Mouse (Mus musculus) CH12.LX (cell line): ENCODE measurements around the gene Gpank1. TPM values are rescaled to one million over a fixed set of nuclear protein-coding genes. Genes with fewer than 3 reads are reported as not detected.

Source experiments
- DNase-seq: peaks from one replicate; pipeline ENCODE4 v3.0.0-alpha.2; 2013; ENCODE audit errors: extremely low read depth
- H3K27ac ChIP-seq: 2 replicates; pipeline ENCODE4 v1.5.1; 2012; ENCODE audit warnings: low read depth, mild to moderate bottlenecking, control low read depth, moderate library complexity; ENCODE audit not compliant: insufficient read depth
- H3K27me3 ChIP-seq: replicated peaks from 2 replicates; pipeline ENCODE3; 2012; ENCODE audit warnings: inconsistent platforms
- H3K36me3 ChIP-seq, 2 experiments: replicated peaks in 1 of 2; 2 replicates each; pipeline versions ENCODE3 to v1.6.1; 2012; ENCODE audit warnings: inconsistent platforms in 1 of 2, low read length in 1 of 2, mild to moderate bottlenecking in 1 of 2, mixed read lengths in 1 of 2, moderate library complexity in 1 of 2; ENCODE audit not compliant: control insufficient read depth in 1 of 2, insufficient read depth in 1 of 2
- H3K4me1 ChIP-seq, 2 experiments: 2 replicates each; pipeline ENCODE4 v1.6.1; 2012; ENCODE audit warnings: inconsistent platforms in 1 of 2, moderate library complexity in 1 of 2; ENCODE audit not compliant: insufficient read depth in 2 of 2, control insufficient read depth in 1 of 2
- H3K4me2 ChIP-seq: 2 replicates; pipeline ENCODE4 v1.6.1; 2012; ENCODE audit warnings: low read depth, mild to moderate bottlenecking, control low read depth; ENCODE audit not compliant: poor library complexity, insufficient read depth, severe bottlenecking
- H3K4me3 ChIP-seq, 3 experiments: fragments of 150-350 bp in 1 of 3; sonication (generic) in 1 of 3; replicated peaks in 1 of 3; 2 replicates each; pipeline versions ENCODE3 to v1.5.1; 2011 to 2012; ENCODE audit warnings: low read depth in 2 of 3, low read length in 2 of 3, mild to moderate bottlenecking in 2 of 3, moderate library complexity in 2 of 3, control low read depth in 1 of 3, improper control_type of control experiment in 1 of 3, inconsistent platforms in 1 of 3, mixed read lengths in 1 of 3; ENCODE audit not compliant: poor library complexity in 1 of 3
- H3K79me2 ChIP-seq: replicated peaks from 2 replicates; pipeline ENCODE4 v1.6.1; 2012; ENCODE audit warnings: mild to moderate bottlenecking, moderate library complexity; ENCODE audit not compliant: control insufficient read depth, poor library complexity, insufficient read depth, severe bottlenecking; ENCODE audit errors: extremely low read depth
- H3K9ac ChIP-seq: 2 replicates; pipeline ENCODE4 v1.6.1; 2012; ENCODE audit warnings: low read depth, mild to moderate bottlenecking, control low read depth, moderate library complexity; ENCODE audit not compliant: insufficient read depth
- H3K9me3 ChIP-seq: replicated peaks from 2 replicates; pipeline ENCODE3; 2012; ENCODE audit warnings: low read length, inconsistent platforms, mixed read lengths
- EP300 ChIP-seq: IDR thresholded peaks from 2 replicates; pipeline ENCODE4 v1.6.1; 2011; ENCODE audit warnings: low read length, improper control_type of control experiment
- ETS1 ChIP-seq: conservative IDR thresholded peaks from 2 replicates; pipeline ENCODE4 v1.6.1; 2012; ENCODE audit warnings: low read depth, mild to moderate bottlenecking, inconsistent platforms, low read length, improper control_type of control experiment, moderate library complexity
- GABPA ChIP-seq: IDR thresholded peaks from 2 replicates; pipeline ENCODE4 v1.6.1; 2012; ENCODE audit warnings: low read depth, low read length, improper control_type of control experiment, inconsistent platforms; ENCODE audit not compliant: insufficient replicate concordance
- IRF4 ChIP-seq: IDR thresholded peaks from 2 replicates; pipeline ENCODE4 v1.6.1; 2014; ENCODE audit warnings: low read depth, mild to moderate bottlenecking, inconsistent platforms, low read length, improper control_type of control experiment
- MAFK ChIP-seq: IDR thresholded peaks from 2 replicates; pipeline ENCODE4 v1.6.1; 2011; ENCODE audit warnings: low read length, improper control_type of control experiment; ENCODE audit not compliant: insufficient replicate concordance
- MYC ChIP-seq: IDR thresholded peaks from 2 replicates; pipeline ENCODE4 v1.6.1; 2011; ENCODE audit warnings: low read depth, mild to moderate bottlenecking, improper control_type of control experiment, low read length
- NRF1 ChIP-seq: IDR thresholded peaks from 2 replicates; pipeline ENCODE4 v1.6.1; 2014; ENCODE audit warnings: low read depth, mild to moderate bottlenecking, inconsistent platforms, low read length, improper control_type of control experiment, moderate library complexity
- TCF12 ChIP-seq: IDR thresholded peaks from 2 replicates; pipeline ENCODE4 v1.6.1; 2014; ENCODE audit warnings: low read depth, mild to moderate bottlenecking, inconsistent platforms, low read length, improper control_type of control experiment
- USF2 ChIP-seq: conservative IDR thresholded peaks from 2 replicates; pipeline ENCODE4 v1.6.1; 2011; ENCODE audit warnings: low read depth, low read length, improper control_type of control experiment
- dilution Hi-C: fragments of 300-500 bp; cut with MboI; formaldehyde crosslinking; loops from 2 replicates; pipeline ENCODE4 v1.14.3; 2020; ENCODE audit warnings: low sequenced_read_pairs; ENCODE audit not compliant: extremely low pct_unique_long_range_greater_than_20kb, extremely low pct_ligation_motif_present
- in situ Hi-C: fragments of 300-500 bp; cut with MboI; formaldehyde crosslinking; loops from 3 replicates; pipeline ENCODE4 v1.14.3; 2019; ENCODE audit warnings: low sequenced_read_pairs, low pct_ligation_motif_present, low pct_unique_long_range_greater_than_20kb, mixed read lengths
- polyA plus RNA-seq: library from polyadenylated mRNA; unstranded; fragments of >175 nt; gene quantifications from 2 replicates; pipeline ENCODE4 v1.2.1, GENCODE M21; 2012; ENCODE audit warnings: low read depth; ENCODE audit not compliant: insufficient read length
- total RNA-seq, 2 experiments: library from RNA; depleted of rRNA; stranded (reverse); fragments of 300-350 nt in 1 of 2; fragments of >200 nt in 1 of 2; gene quantifications; 2 replicates each; pipeline ENCODE4 v1.2.3; 2012 to 2014

Gpank1 gene
- total and polyA plus RNA-seq, 3 experiments = 32.6 to 43.0 (median 33.6) TPM

DNA sequence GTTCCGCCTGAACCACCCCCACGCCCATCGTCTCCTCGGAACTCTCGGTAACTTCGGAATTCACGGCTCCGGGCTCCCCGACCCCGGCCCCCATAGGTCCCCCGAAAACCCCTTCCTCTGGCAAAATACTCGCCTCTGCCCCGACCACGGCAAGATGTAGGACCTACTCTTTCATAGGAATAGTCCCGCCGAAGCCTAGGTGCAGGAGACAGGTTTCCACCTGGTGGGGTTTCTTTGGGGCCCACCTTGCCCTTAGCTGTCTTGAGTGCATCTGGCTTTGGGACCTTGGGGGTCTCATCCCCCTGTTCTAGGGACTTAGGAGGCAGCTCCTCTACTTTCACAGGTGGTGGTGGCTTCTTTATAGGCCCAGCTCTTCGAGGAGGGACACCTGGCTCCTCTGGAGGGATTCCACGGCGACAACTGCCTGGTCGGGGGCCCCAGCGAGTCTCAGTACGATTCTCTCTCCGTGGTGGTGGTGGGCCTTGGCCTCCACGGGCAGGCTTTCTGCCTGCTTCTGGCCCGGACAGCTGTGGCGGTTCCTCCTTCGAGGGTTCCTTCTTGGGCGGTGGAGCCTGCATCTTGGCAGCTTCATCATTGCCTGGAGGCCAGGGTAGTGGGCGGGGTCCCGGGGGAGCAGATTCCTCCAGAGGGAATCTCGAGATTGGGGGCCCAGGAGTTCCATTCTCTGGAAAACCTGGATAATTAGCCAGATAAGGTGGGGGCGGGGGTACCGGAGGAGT lies 35.4 kb downstream of the Gpank1 start:
- no peak overlapping the region for H3K27ac ChIP-seq
- H3K4me3 ChIP-seq = no peak overlapping the region
- no peaks in the 10 kb centered on the region for H3K27me3 ChIP-seq
- no peaks in the 10 kb centered on the region for H3K9me3 ChIP-seq
- H3K79me2 ChIP-seq = peaks cover 37% of the 10 kb centered on the region
- H3K4me2 ChIP-seq = no peak overlapping the region
- no peak overlapping the region for H3K9ac ChIP-seq
- dilution Hi-C loops = no loop called here
- TF ChIP-seq MYC (no peak), NRF1 (no peak)
- H3K36me3 ChIP-seq = peaks cover 97 to 99% of the 10 kb centered on the region in 2 experiments
- peaks cover 0 to 12% of the 10 kb centered on the region in 2 experiments; a peak in 2 of 4 replicates for H3K4me1 ChIP-seq
- in situ Hi-C loops = no loop called here
- no peak for DNase-seq

DNA sequence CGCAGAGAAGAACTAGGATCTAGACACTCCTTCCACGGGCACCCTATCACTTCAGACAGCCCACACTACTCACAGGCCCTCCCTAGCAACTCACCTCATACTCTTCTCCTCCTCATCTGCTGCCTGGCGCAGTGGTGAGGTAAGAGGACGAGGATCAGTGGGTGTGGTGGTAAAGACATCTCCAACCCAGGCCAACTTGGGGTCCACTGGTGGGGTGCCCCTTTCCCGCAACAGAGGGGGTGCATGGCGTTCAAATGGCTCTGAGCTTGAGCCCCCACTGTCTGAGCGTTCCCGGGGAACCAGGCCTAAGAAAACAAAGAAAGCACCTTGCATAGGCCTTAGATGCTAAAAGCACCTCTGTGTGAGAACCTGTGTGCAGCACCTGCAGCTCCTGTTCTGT lies 36.0 kb downstream of the Gpank1 start:
- Histone ChIP-seq H3K4me1 (peaks cover 0 to 18% of the 10 kb centered on the region in 2 experiments; a peak in 2 of 4 replicates), H3K36me3 (peaks cover 98 to 100% of the 10 kb centered on the region in 2 experiments), H3K79me2 (peaks cover 44% of the 10 kb centered on the region), H3K9me3 (no peaks in the 10 kb centered on the region), H3K27me3 (no peaks in the 10 kb centered on the region), H3K9ac (no peak overlapping the region), H3K27ac (no peak overlapping the region), H3K4me2 (no peak overlapping the region), H3K4me3 (no peak overlapping the region)
- dilution Hi-C loops = no loop called here
- DNase-seq = no peak
- in situ Hi-C loops = no loop called here
- no peak for TF ChIP-seq ETS1
- no peak for TF ChIP-seq USF2

DNA sequence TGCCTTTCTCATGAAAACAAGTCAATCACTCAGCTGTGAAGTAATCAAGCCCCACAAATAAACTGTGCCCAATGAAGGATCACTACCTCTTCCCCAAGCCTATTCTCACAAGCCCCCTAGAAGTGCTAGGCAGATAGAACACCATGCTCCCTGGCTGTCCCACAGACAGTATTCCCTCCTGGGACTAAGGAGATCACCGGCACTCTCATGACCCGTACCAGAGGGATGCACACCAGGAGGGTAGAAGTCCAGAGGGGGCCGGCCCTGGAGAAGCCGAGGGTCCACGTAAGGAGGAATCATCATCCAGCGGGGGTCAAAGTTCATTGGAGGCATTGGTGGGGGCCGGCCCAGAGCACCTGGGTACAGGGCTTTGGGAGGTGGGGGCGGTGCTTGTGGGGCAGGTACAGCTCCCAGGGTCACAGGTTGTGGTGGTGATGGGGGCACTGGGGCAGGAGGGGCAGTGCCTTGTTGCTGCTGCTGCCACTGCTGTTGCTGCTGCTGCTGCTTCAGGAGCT lies 36.5 kb downstream of the Gpank1 start:
- H3K4me3 ChIP-seq = no peak overlapping the region
- dilution Hi-C loops (no loop called here), in situ Hi-C loops (no loop called here)
- DNase-seq = no peak
- TF ChIP-seq GABPA = no peak
- no peak for TF ChIP-seq MAFK
- TF ChIP-seq IRF4 = no peak
- TF ChIP-seq TCF12 = no peak
- TF ChIP-seq EP300 = no peak
- no peak overlapping the region for H3K4me2 ChIP-seq
- H3K4me1 ChIP-seq = peaks cover 0 to 22% of the 10 kb centered on the region in 2 experiments; a peak in 2 of 4 replicates
- H3K36me3 ChIP-seq = peaks cover 93 to 100% of the 10 kb centered on the region in 2 experiments
- no peak overlapping the region for H3K27ac ChIP-seq
- H3K27me3 ChIP-seq = no peaks in the 10 kb centered on the region
- peaks cover 48% of the 10 kb centered on the region for H3K79me2 ChIP-seq
- H3K9ac ChIP-seq = no peak overlapping the region
- no peaks in the 10 kb centered on the region for H3K9me3 ChIP-seq
